In genomic region chr2:92187061-92187460, GRCm38 (mm10) we compare ENCODE assay signal across 9 mouse cellular contexts.
A peak's percentile ranks its signal among the peaks of the same experiment; 100 is the strongest.
DNase-seq lines count a peak whose midpoint lies in the region; ATAC-seq and TF ChIP-seq lines count a peak whose summit lies in the region.
"Had no signal": no experiment of that assay in that cellular context is flagged by ENCODE, and none has a peak within 500 bp of the region (broad histone marks: within the 10 kb centered on the region; RNA-seq: fewer than 3 reads in every experiment).

No protein-coding gene starts in this region.

- peak overlapping the region; percentile 80 for H3K4me2 ChIP-seq in limb, embryonic 13.5 days (replicated peaks)

- H3K36me3 ChIP-seq in limb, embryonic 13.5 days: no peaks in the 10 kb centered on the region

- no peak for DNase-seq in gastrocnemius, adult 2 months
- no peak for DNase-seq in gastrocnemius, adult 18-20 months (ENCODE audit: low spot score)
- peak; percentile 56 for DNase-seq in thymus, postnatal 0 days (ENCODE audit: low spot score)
- no peak for DNase-seq in thymus, postnatal 4 days
- DNase-seq in urinary bladder, adult 2 months (ENCODE audit: low spot score): no peak
- no peak for DNase-seq in layer of hippocampus, postnatal 14 days (ENCODE audit: low spot score in 2 of 2)
- no peak for DNase-seq in gastrocnemius, postnatal 36 days
- DNase-seq: kidney, postnatal 36 days had no signal

- no peak for ATAC-seq in limb, embryonic 13.5 days (ENCODE audit: low FRiP score, low read depth)

- H3K27me3 ChIP-seq in limb, embryonic 13.5 days: no peaks in the 10 kb centered on the region

- intact Hi-C loops in gastrocnemius, adult 2 months (cut with DNase I): loop anchor here (10.0 kb wide), 1 partner anchor 202 kb away; no protein-coding TSS in a partner anchor
- intact Hi-C loops in gastrocnemius, postnatal 36 days (cut with DNase I): loop anchor here (10.0 kb wide), 1 partner anchor 202 kb away; no protein-coding TSS in a partner anchor

- H3K9ac ChIP-seq in limb, embryonic 13.5 days: no peak overlapping the region

- 59% methylated on average over 6 of the region's 6 CpGs for WGBS in limb, embryonic 13.5 days

- no peaks in the 10 kb centered on the region for H3K9me3 ChIP-seq in limb, embryonic 13.5 days

- peak; percentile 14; the same call in 1 of the 2 replicates for TF ChIP-seq CTCF in gastrocnemius, adult 2 months (IDR thresholded peaks at IDR 0.05)

- peak overlapping the region; percentile 96; the same call in 1 of the 2 replicates for H3K27ac ChIP-seq in gastrocnemius, adult 2 months
- no peak overlapping the region for H3K27ac ChIP-seq in limb, embryonic 13.5 days

- H3K4me1 ChIP-seq in limb, embryonic 13.5 days: peaks cover 46% of the 10 kb centered on the region

- peak overlapping the region; percentile 94 for H3K4me3 ChIP-seq in gastrocnemius, adult 2 months
- H3K4me3 ChIP-seq in limb, embryonic 13.5 days: peak overlapping the region; percentile 77
